Comparison of ENCODE assay signal across 8 mouse cellular contexts in the genomic region with DNA sequence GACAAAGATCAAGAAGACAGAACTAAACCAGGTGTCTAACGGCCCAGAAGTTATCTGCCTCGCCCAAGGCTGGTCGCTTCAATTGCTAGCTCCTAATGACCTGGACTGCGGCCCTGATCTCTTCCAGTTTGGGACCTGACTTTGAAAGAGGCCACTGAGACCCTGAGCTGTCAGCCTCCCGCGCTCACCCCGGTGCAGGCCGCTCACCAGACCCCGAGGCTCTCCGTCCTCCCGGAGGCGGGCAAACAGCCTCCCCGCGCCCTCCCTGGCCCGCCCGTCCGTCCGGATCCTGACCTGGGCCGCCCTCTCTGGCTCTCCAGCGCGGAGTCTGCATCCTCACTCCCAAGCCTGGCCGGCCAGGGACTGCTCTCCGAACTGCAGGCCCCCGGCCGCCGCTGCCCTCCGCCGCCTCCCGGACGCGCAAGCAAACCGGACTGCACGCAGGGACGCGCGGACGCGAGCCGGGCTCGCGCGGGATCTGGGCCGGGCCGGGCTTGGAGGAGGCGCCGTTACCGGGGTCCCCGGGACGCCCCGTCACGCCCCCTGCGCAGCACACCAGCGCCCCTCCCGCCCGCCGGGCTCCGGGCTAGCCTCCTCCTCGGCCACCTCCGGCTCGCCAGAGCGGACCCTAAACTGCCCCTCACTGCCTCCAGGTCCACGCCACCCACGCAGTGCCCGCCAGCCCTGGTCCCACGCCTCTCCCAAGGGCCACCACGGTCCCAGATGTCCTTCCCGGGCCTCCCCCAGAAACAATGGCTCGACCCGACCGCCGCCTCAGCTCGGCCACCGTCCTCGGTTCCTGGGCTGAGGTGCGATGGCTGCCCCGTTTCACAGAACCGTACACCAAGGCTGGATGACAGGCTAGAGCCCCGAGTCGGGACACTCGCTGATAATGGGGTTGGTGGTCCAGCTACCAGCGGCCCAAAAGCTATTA. TPM values are rescaled to one million over a fixed set of nuclear protein-coding genes. Genes with fewer than 3 reads are reported as not detected.
A peak's percentile ranks its signal among the peaks of the same experiment; 100 is the strongest.
DNase-seq lines count a peak whose midpoint lies in the region; ATAC-seq and TF ChIP-seq lines count a peak whose summit lies in the region.

No protein-coding gene starts in this region.

- H3K27ac ChIP-seq in brown adipose tissue, adult 24 weeks (replicated peaks; ENCODE audit: low read depth, low read length) = peak overlapping the region; percentile 96
- H3K27ac ChIP-seq in forebrain, embryonic 15.5 days (replicated peaks) = peak overlapping the region; percentile 100
- H3K27ac ChIP-seq in neural tube, embryonic 15.5 days (replicated peaks) = peak overlapping the region; percentile 99
- no peak overlapping the region for H3K27ac ChIP-seq in thymus, adult 2 months (ENCODE audit: control insufficient read depth, insufficient read depth, low read length)

- peak; percentile 20 for TF ChIP-seq CTCF in C2C12 (IDR thresholded peaks at IDR 0.05; ENCODE audit: control insufficient read depth, insufficient read depth, insufficient read length)
- TF ChIP-seq CTCF in lung, adult 2 months (IDR thresholded peaks at IDR 0.05; ENCODE audit: insufficient read depth, low read length) = no peak
- no peak for TF ChIP-seq CTCF in thymus, adult 2 months (IDR thresholded peaks at IDR 0.05; ENCODE audit: borderline replicate concordance, control insufficient read depth, extremely low read depth, insufficient read depth, low read length, poor library complexity)

- H3K9ac ChIP-seq in forebrain, embryonic 15.5 days (replicated peaks) = peak overlapping the region; percentile 98
- peak overlapping the region; percentile 99 for H3K9ac ChIP-seq in neural tube, embryonic 15.5 days (replicated peaks)

- H3K36me3 ChIP-seq in C2C12 (ENCODE audit: control insufficient read depth, insufficient read depth) = no peaks in the 10 kb centered on the region
- H3K36me3 ChIP-seq in forebrain, embryonic 15.5 days = no peaks in the 10 kb centered on the region
- H3K36me3 ChIP-seq in neural tube, embryonic 15.5 days = no peaks in the 10 kb centered on the region
- H3K36me3 ChIP-seq in thymus, adult 2 months (ENCODE audit: control insufficient read depth, insufficient read depth, low read length) = no peaks in the 10 kb centered on the region

- peak; percentile 37 for ATAC-seq in forebrain, embryonic 15.5 days (replicated peaks)
- peak; percentile 54 for ATAC-seq in neural tube, embryonic 15.5 days (ENCODE audit: low FRiP score)

- peak; percentile 82 to 88 for DNase-seq in heart, postnatal 14 days
- peak; percentile 49 to 57 for DNase-seq in layer of hippocampus, adult 18-20 months (ENCODE audit: low spot score in 2 of 2)
- peak; percentile 74 for DNase-seq in lung, adult 2 months
- peak; percentile 27 for DNase-seq in thymus, adult 2 months

- H3K27me3 ChIP-seq in C2C12 (ENCODE audit: control insufficient read depth, insufficient read depth, insufficient read length) = no peaks in the 10 kb centered on the region
- no peaks in the 10 kb centered on the region for H3K27me3 ChIP-seq in forebrain, embryonic 15.5 days
- H3K27me3 ChIP-seq in neural tube, embryonic 15.5 days (replicated peaks) = no peaks in the 10 kb centered on the region
- H3K27me3 ChIP-seq in thymus, adult 2 months (ENCODE audit: control insufficient read depth, insufficient read depth, low read length) = peaks cover 20% of the 10 kb centered on the region

- WGBS in forebrain, embryonic 15.5 days = under 1% methylated on average over 71 of the region's 81 CpGs
- 2% methylated on average over 72 of the region's 81 CpGs for WGBS in lung, adult 2 months
- WGBS in neural tube, embryonic 15.5 days = under 1% methylated on average over 81 of the region's 81 CpGs
- WGBS in thymus, adult 2 months = 3% methylated on average over 81 of the region's 81 CpGs

- peak overlapping the region; percentile 87 for H3ac ChIP-seq in C2C12 (ENCODE audit: control insufficient read depth, insufficient read length, low read depth)

- H3K79me3 ChIP-seq in C2C12 (ENCODE audit: low read depth) = peaks cover 55% of the 10 kb centered on the region

- H3K79me2 ChIP-seq in C2C12 (ENCODE audit: control insufficient read depth, insufficient read depth) = peaks cover 63% of the 10 kb centered on the region

- no peaks in the 10 kb centered on the region for H3K9me3 ChIP-seq in forebrain, embryonic 15.5 days
- no peaks in the 10 kb centered on the region for H3K9me3 ChIP-seq in neural tube, embryonic 15.5 days (replicated peaks)

- intact Hi-C loops in heart, postnatal 14 days (cut with DNase I) = loop anchor here (5.0 to 10.0 kb wide), 2 partner anchors 42 to 239 kb away; no protein-coding TSS in a partner anchor

- H3K4me2 ChIP-seq in forebrain, embryonic 15.5 days (replicated peaks) = peak overlapping the region; percentile 70
- peak overlapping the region; percentile 82 for H3K4me2 ChIP-seq in neural tube, embryonic 15.5 days

- TF ChIP-seq POLR2A in lung, adult 2 months (IDR thresholded peaks at IDR 0.05; ENCODE audit: borderline replicate concordance, extremely low read depth, low read depth, low read length) = no peak
- no peak for TF ChIP-seq POLR2A in thymus, adult 2 months (IDR thresholded peaks at IDR 0.05; ENCODE audit: control insufficient read depth, extremely low read depth, insufficient read depth, low read length, poor library complexity)

- H3K4me1 ChIP-seq in brown adipose tissue, adult 24 weeks (ENCODE audit: control insufficient read depth, insufficient read depth, insufficient read length, low read length) = peaks cover 27% of the 10 kb centered on the region
- peaks cover 44% of the 10 kb centered on the region for H3K4me1 ChIP-seq in forebrain, embryonic 15.5 days
- peaks cover 8% of the 10 kb centered on the region; the same call in 1 of the 2 replicates for H3K4me1 ChIP-seq in lung, adult 2 months (ENCODE audit: control insufficient read depth, insufficient read depth, low read length)
- H3K4me1 ChIP-seq in neural tube, embryonic 15.5 days = peaks cover 54% of the 10 kb centered on the region
- peaks cover 26% of the 10 kb centered on the region for H3K4me1 ChIP-seq in thymus, adult 2 months (replicated peaks; ENCODE audit: control insufficient read depth, insufficient read depth, low read length)

- peak overlapping the region; percentile 92 for H3K4me3 ChIP-seq in C2C12 (ENCODE audit: insufficient read depth, poor library complexity, severe bottlenecking)
- peak overlapping the region; percentile 99 for H3K4me3 ChIP-seq in brown adipose tissue, adult 24 weeks (ENCODE audit: insufficient read depth, low read depth, low read length)
- peak overlapping the region; percentile 95 for H3K4me3 ChIP-seq in forebrain, embryonic 15.5 days
- peak overlapping the region; percentile 88 for H3K4me3 ChIP-seq in lung, adult 2 months (replicated peaks; ENCODE audit: extremely low read depth, low read depth, low read length)
- H3K4me3 ChIP-seq in neural tube, embryonic 15.5 days (replicated peaks) = peak overlapping the region; percentile 95
- H3K4me3 ChIP-seq in thymus, adult 2 months (ENCODE audit: control insufficient read depth, insufficient read depth, low read length) = peak overlapping the region; percentile 64

TF ChIP-seq in C2C12, 6 proteins besides CTCF, POLR2A, EP300 and RAD21:
- TF ChIP-seq MYOG (IDR thresholded peaks at IDR 0.05; ENCODE audit: control insufficient read depth, extremely low read depth, insufficient read length) (no peak), FOSL1 (IDR thresholded peaks at IDR 0.05; ENCODE audit: insufficient read depth, low read length, poor library complexity, severe bottlenecking) (no peak), MAX (IDR thresholded peaks at IDR 0.05) (no peak), CEBPB (IDR thresholded peaks at IDR 0.05; ENCODE audit: low read depth) (no peak), MYOD1 (IDR thresholded peaks at IDR 0.05; ENCODE audit: control insufficient read depth, insufficient read length, low read depth) (no peak), USF1 (IDR thresholded peaks at IDR 0.05; ENCODE audit: low read depth) (no peak)

RNA-seq across cellular contexts. Expression of a gene that starts 1.4 kb away (rescaled TPM):
- polyA plus RNA-seq in C2C12 (2012; fragmentation: generic; extraction: Trizol) = 26.2 TPM
- polyA plus RNA-seq in brown adipose tissue, adult 24 weeks (2012; ENCODE audit: insufficient read depth, insufficient read length, missing spikeins) = 14.4 and 18.0 TPM in 2 replicates
- 43.8 and 44.7 TPM in 2 replicates for polyA plus RNA-seq in forebrain, embryonic 15.5 days (2015; fragmentation: Nextera tagmentation; extraction: Ambion mirVana)
- 10 to 100 TPM; 59.0 to 60.3 TPM for total RNA-seq in heart, postnatal 14 days (2021)
- 100 to 1,000 TPM; 283 to 296 TPM for total RNA-seq in layer of hippocampus, adult 18-20 months (2021)
- 39.8 and 47.5 TPM in 2 replicates for polyA plus RNA-seq in lung, adult 2 months (2012; rRNA removed)
- 31.3 and 36.4 TPM in 2 replicates for polyA plus RNA-seq in neural tube, embryonic 15.5 days (2015; fragmentation: Nextera tagmentation; extraction: Ambion mirVana)
- polyA plus RNA-seq in thymus, adult 2 months (2012; rRNA removed) = 24.9 and 26.6 TPM in 2 replicates

Comparison
In these comparisons a context has a peak if more than half of its experiments do, and no peak if none do; other contexts are left out.
1. DNase-seq: peak in every context shown above with its lines; median percentile 85 in heart, postnatal 14 days; 74 in lung, adult 2 months; 53 in layer of hippocampus, adult 18-20 months; 27 in thymus, adult 2 months.